Mouse (Mus musculus): ENCODE measurements around the gene Nup37. TPM values are rescaled to one million over a fixed set of nuclear protein-coding genes. Genes with fewer than 3 reads are reported as not detected.

Gene Nup37
- polyA plus RNA-seq, 1 experiment, result 1.5 TPM

GRCm38 (mm10) chr10:88225421-88225820, 78.6 kb downstream of the Nup37 start:
- TF ChIP-seq POLR2A (IDR thresholded peaks at IDR 0.05; ENCODE audit: low read depth, low read length) (no peak), CTCF (IDR thresholded peaks at IDR 0.05; ENCODE audit: extremely low read depth, insufficient read length, insufficient replicate concordance, low read depth, low read length) (no peak)
- Histone ChIP-seq H3K4me3 (ENCODE audit: low read depth, low read length) (no peak overlapping the region), H3K27ac (ENCODE audit: insufficient read depth, low read depth, low read length) (no peak overlapping the region), H3K4me1 (ENCODE audit: control insufficient read depth, insufficient read depth, insufficient read length, low read length) (no peaks in the 10 kb centered on the region), H3K27me3 (ENCODE audit: control insufficient read depth, insufficient read depth, low read length) (no peaks in the 10 kb centered on the region), H3K36me3 (ENCODE audit: control insufficient read depth, insufficient read depth, low read length) (peaks cover 30% of the 10 kb centered on the region)
- WGBS, result 84% methylated on average over 5 of the region's 5 CpGs

DNA sequence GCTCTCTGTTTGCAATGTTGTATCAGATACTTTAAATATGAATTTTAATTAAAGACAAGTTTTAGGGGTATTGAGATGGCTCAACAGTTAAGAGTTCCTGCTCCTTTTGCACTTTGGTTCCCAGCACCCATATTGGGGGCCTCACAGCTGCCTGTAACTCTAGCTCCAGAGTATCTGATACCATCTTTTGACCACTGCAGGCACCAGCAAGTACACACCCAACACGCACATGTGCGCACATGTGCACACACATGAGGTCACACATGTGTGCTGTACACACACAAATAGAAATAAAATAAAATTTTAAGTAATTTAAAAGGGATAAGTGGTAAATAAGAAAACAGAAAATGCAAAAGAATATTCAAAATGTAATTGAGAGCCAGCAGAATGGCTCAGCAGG, 81.2 kb downstream of the Nup37 start:
- no peak for TF ChIP-seq POLR2A (IDR thresholded peaks at IDR 0.05; ENCODE audit: low read depth, low read length)
- no peak for TF ChIP-seq CTCF (IDR thresholded peaks at IDR 0.05; ENCODE audit: extremely low read depth, insufficient read length, insufficient replicate concordance, low read depth, low read length)
- 94% methylated on average over 2 of the region's 2 CpGs for WGBS
- Histone ChIP-seq H3K27me3 (ENCODE audit: control insufficient read depth, insufficient read depth, low read length) (no peaks in the 10 kb centered on the region), H3K4me1 (ENCODE audit: control insufficient read depth, insufficient read depth, insufficient read length, low read length) (no peaks in the 10 kb centered on the region), H3K4me3 (ENCODE audit: low read depth, low read length) (no peak overlapping the region), H3K36me3 (ENCODE audit: control insufficient read depth, insufficient read depth, low read length) (peaks cover 17% of the 10 kb centered on the region), H3K27ac (ENCODE audit: insufficient read depth, low read depth, low read length) (no peak overlapping the region)

Other genes with a start within 250 kb of the Nup37 start
- gene Pmch, start 55.9 kb upstream of the Nup37 start, polyA plus RNA-seq (2012; rRNA removed), result not detected in 2 replicates
- gene Parpbp, start 51 bp upstream of the Nup37 start, polyA plus RNA-seq (2012; rRNA removed), result 0.27 and 0.42 TPM in 2 replicates
- 6.6 and 9.4 TPM in 2 replicates for gene Washc3, start 54.1 kb downstream of the Nup37 start, polyA plus RNA-seq (2012; rRNA removed)
- gene Dram1, start 232.1 kb downstream of the Nup37 start, polyA plus RNA-seq (2012; rRNA removed), result 3.6 and 4.6 TPM in 2 replicates
- gene Gnptab, start 232.1 kb downstream of the Nup37 start, polyA plus RNA-seq (2012; rRNA removed), result 4.5 and 6.1 TPM in 2 replicates

Data from small intestine, adult 2 months (tissue).